Mouse (Mus musculus): ENCODE data around the gene Fgfr2.
"Not testable (repeated sequence)": the region's sequence is repeated elsewhere in the genome, so short reads cannot be mapped to it uniquely, and the experiment has no call there.

Gene Fgfr2

DNA sequence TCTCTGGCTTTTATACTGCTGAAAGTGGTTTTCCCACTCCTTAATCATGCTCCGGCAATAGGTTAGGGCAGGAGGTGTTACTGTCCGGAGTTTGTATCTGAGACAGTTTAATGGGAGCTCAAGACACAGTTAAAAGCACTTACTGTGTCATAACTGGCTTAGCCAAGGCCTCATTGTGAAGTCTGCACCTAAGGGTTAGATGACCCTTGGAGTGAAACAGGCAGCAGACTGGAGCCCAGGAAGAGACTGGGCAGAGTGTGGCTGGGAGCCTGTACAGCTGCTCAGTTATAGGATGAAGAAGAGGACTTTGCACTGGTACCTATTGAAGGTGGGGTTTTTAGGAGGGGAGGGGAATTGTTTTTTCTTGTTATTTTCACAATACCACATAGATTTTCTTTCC lies 1976.9 kb downstream of the Fgfr2 start, which contains the start of gene 4933402N03Rik:
TSS of gene 4933402N03Rik (minus strand) at position 101 of the 400 bp plus-strand sequence.
- no peak for DNase-seq (ENCODE audit: low read depth, low spot score)
- Histone ChIP-seq H3K27me3 (ENCODE audit: control insufficient read depth, insufficient read depth, low read length, poor library complexity, severe bottlenecking) (no peaks in the 10 kb centered on the region), H3K36me3 (ENCODE audit: control insufficient read depth, insufficient read depth, low read length, poor library complexity, severe bottlenecking) (no peaks in the 10 kb centered on the region)

DNA sequence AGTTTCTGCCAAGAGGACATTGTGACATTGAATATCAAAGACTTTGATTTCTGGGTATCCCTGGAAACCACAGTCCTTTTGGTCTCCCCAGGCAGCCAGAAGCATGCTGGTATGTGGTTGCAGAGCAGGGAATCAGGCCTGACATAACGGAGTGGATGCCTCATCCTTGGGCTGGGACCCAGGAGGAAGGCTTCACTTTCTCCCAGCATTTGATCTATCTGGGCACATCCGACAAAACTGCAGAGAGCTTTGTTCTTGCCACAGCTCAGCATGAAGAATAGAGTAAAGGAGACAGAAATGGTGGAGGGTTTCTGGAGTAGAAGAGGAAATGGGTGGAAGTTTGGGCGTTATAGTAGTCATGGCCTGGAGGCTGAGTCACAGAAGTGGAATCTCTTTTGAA lies 1990.0 kb downstream of the Fgfr2 start:
- H3K27me3 ChIP-seq (ENCODE audit: control insufficient read depth, insufficient read depth, low read length, poor library complexity, severe bottlenecking): no peaks in the 10 kb centered on the region
- DNase-seq (ENCODE audit: low read depth, low spot score): no peak
- H3K36me3 ChIP-seq (ENCODE audit: control insufficient read depth, insufficient read depth, low read length, poor library complexity, severe bottlenecking): no peaks in the 10 kb centered on the region

DNA sequence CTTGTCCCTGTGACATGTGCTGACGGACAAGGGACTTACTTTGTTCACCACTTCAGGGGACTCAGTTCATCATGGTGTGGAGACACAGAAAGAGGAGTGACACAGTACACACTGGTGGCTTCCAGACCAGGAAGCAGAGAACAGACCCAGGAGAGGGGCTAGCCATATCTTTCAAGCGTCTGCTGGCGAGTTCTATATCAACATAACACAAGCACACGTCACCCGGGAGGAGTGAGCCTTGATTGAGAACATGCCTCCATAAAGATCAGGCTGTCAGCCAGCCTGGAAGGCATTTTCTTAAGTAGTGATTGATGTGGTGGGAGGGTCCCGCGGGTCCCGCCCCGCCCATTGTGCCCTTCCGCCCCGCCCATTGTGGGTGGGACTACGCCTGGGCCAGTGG lies 1993.1 kb downstream of the Fgfr2 start:
- no peaks in the 10 kb centered on the region for H3K36me3 ChIP-seq (ENCODE audit: control insufficient read depth, insufficient read depth, low read length, poor library complexity, severe bottlenecking)
- no peaks in the 10 kb centered on the region for H3K27me3 ChIP-seq (ENCODE audit: control insufficient read depth, insufficient read depth, low read length, poor library complexity, severe bottlenecking)
- no peak for DNase-seq (ENCODE audit: low read depth, low spot score)

DNA sequence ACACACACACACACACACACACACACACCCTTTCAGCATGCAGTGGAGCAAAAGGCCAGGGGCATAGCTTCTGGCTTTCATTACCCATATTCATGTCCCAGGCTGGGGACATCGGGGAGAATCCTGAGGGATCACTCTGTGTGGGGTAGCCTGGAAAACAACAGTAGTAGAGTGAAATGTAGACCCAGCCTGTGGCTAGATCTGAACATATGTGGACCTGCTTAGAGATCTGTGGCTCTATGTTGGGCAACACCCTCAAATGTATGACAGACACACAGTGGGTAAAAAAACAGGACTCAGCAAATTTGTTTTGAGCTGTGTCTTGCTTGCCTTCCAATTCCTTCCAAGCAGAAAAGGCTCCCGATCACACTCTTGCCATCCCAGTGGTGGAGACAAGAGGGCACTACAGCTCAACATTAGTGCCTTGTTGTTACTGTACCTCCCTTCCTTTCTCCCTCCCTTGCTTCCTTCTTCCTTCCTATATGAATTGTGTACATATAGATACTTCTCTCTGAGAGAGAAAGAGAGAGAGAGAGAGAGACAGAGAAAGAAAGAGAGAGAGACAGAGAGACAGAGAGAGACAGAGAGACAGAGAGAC lies 2000.8 kb downstream of the Fgfr2 start:
- Histone ChIP-seq H3K36me3 (ENCODE audit: control insufficient read depth, insufficient read depth, low read length, poor library complexity, severe bottlenecking) (no peaks in the 10 kb centered on the region), H3K27me3 (ENCODE audit: control insufficient read depth, insufficient read depth, low read length, poor library complexity, severe bottlenecking) (no peaks in the 10 kb centered on the region)
- no peak for DNase-seq (ENCODE audit: low read depth, low spot score)

DNA sequence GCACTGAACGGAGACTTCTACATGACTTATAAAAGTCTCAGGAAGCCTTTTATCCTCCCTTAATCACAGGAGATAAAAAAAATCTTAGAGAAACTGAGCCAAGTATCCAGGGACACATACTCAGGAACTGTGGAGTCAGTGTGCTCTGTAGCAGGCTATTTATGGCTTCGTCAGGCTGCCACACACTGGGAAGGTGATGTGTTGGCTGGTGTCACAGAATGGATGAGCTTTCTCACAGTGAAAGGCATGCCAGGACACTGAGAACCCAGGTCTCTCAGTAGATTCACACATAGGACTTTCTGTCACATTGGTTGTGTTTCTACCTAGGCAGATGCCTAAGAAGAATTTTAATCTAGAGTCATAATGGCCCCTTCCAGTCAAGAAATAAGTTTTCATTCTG lies 2008.7 kb downstream of the Fgfr2 start:
- Histone ChIP-seq H3K36me3 (ENCODE audit: control insufficient read depth, insufficient read depth, low read length, poor library complexity, severe bottlenecking) (no peaks in the 10 kb centered on the region), H3K27me3 (ENCODE audit: control insufficient read depth, insufficient read depth, low read length, poor library complexity, severe bottlenecking) (no peaks in the 10 kb centered on the region)
- DNase-seq (ENCODE audit: low read depth, low spot score): no peak

DNA sequence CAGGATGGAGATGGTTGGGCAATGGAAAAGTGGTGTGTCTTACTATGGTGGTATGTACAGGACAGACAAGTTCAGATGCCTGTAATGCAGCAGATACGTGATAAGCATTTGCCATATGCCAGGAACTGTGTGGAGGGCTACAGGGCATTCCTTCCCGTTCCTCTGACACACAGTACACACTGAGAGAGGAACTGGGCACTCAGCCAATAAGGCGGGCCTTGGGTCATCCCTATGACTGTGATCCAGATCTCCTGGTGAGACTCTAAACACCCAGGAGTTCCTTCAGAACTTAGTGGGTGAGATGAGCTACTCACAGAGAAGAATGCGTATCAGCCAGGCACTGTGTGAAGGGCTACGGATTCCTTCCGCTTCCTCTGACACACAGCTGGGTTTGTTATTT lies 2009.5 kb downstream of the Fgfr2 start:
- no peak for DNase-seq (ENCODE audit: low read depth, low spot score)
- no peaks in the 10 kb centered on the region for H3K27me3 ChIP-seq (ENCODE audit: control insufficient read depth, insufficient read depth, low read length, poor library complexity, severe bottlenecking)
- no peaks in the 10 kb centered on the region for H3K36me3 ChIP-seq (ENCODE audit: control insufficient read depth, insufficient read depth, low read length, poor library complexity, severe bottlenecking)

DNA sequence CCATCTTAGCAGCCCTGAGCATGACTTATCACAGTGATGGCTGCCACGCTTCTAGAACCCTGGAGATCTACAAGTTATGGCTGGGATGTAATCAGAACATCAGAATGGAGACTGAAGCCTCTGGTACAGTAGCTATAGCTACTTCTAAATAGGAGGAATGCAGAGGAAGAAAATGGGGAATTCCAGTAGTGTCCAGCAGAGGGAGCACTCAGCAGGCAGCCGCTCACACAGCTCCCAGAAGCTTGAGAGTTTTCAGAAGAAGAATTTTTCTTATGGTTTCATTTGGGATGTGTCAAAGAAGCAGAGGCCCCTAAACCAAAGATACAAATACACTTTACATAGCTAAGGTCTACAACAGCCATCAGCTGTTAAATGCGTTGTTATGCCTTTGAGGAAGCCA lies 2010.7 kb downstream of the Fgfr2 start:
- peak; percentile 36 for DNase-seq (ENCODE audit: low read depth, low spot score)
- H3K27me3 ChIP-seq (ENCODE audit: control insufficient read depth, insufficient read depth, low read length, poor library complexity, severe bottlenecking): no peaks in the 10 kb centered on the region

DNA sequence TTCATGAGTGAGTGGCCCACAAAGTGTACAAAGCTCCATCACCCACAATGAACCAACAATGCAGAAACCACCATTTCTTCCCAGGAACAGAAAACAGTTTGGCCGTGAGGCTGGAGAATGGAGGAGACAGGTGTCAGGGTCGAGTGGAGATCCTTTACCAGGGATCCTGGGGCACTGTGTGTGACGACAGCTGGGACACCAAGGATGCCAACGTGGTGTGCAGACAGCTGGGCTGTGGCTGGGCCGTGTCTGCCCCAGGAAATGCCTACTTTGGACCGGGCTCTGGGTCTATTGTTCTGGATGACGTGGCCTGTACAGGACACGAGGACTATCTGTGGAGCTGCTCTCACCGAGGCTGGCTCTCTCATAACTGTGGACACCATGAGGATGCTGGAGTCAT lies 2040.7 kb downstream of the Fgfr2 start:
- not testable (repeated sequence) for H3K36me3 ChIP-seq (ENCODE audit: control insufficient read depth, insufficient read depth, low read length, poor library complexity, severe bottlenecking); H3K27me3 ChIP-seq (ENCODE audit: control insufficient read depth, insufficient read depth, low read length, poor library complexity, severe bottlenecking); DNase-seq (ENCODE audit: low read depth, low spot score)

More for the DNA sequence above, 2010.7 kb downstream of the Fgfr2 start:
- H3K36me3 ChIP-seq (ENCODE audit: control insufficient read depth, insufficient read depth, low read length, poor library complexity, severe bottlenecking): no peaks in the 10 kb centered on the region

DNA sequence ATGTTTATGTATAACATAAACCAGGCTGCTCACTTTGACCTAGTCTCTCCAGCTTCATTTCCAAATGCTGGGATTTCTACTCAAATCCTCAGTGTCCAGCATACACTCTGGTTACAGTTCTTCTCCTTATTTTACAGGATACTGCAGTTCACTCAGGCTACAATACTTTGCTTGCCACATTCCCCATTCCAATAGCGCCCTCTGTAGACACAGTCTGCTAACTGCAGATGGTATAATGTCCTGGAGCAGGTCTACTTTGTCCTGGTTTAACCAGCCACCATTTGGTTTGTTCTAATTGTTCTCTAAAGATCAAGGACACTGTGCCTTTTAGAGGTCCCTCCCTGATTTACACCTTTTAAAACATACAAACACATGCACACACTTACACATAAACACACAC lies 2047.2 kb downstream of the Fgfr2 start:
- Histone ChIP-seq H3K36me3 (ENCODE audit: control insufficient read depth, insufficient read depth, low read length, poor library complexity, severe bottlenecking) (no peaks in the 10 kb centered on the region), H3K27me3 (ENCODE audit: control insufficient read depth, insufficient read depth, low read length, poor library complexity, severe bottlenecking) (no peaks in the 10 kb centered on the region)
- DNase-seq (ENCODE audit: low read depth, low spot score): no peak

DNA sequence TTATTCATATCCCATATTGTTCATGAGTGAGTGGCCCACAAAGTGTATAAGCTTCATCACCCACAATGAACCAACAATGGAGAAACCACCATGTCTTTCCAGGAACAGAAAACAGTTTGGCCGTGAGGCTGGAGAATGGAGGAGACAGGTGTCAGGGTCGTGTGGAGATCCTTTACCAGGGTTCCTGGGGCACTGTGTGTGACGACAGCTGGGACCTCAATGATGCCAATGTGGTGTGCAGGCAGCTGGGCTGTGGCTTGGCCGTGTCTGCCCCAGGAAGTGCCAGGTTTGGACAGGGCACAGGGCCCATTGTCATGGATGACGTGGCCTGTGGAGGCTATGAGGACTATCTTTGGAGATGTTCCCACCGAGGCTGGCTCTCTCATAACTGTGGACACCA lies 2049.1 kb downstream of the Fgfr2 start:
- H3K36me3 ChIP-seq (ENCODE audit: control insufficient read depth, insufficient read depth, low read length, poor library complexity, severe bottlenecking); DNase-seq (ENCODE audit: low read depth, low spot score); H3K27me3 ChIP-seq (ENCODE audit: control insufficient read depth, insufficient read depth, low read length, poor library complexity, severe bottlenecking): not testable (repeated sequence)

DNA sequence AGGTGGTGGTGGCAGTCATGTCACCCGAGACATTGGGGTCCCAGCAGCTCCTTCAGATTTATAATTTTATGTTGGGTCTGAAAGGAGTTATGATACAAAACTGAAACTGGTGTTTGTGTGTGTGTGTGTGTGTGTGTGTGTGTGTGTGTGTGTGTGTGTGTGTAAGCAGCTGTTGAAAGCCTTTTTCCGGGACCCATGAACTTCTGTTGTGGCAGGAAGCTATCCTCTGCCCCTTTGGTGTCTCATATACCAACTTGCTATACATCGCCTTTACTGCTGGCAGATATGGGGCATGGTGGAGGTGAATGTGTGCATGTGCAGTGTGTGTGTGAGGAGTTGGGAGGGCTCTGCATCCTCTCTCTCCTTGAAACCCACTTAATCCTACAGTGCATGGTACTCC lies 2049.7 kb downstream of the Fgfr2 start:
- DNase-seq (ENCODE audit: low read depth, low spot score); H3K36me3 ChIP-seq (ENCODE audit: control insufficient read depth, insufficient read depth, low read length, poor library complexity, severe bottlenecking); H3K27me3 ChIP-seq (ENCODE audit: control insufficient read depth, insufficient read depth, low read length, poor library complexity, severe bottlenecking): not testable (repeated sequence)

DNA sequence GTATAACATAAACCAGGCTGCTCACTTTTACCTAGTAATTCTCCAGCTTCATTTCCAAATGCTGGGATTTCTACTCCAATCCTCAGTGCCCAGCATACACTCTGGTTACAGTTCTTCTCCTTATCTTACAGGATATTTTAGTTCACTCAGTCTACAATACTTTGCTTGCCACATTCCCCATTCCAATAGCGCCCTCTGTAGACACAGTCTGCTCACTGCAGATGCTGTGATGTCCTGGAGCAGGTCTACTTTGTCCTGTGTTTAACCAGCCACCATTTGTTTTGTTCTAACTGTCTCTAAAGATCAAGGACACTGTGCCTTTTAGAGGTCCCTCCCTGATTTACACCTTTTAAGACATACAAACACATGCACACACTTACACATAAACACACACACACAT lies 2055.0 kb downstream of the Fgfr2 start:
- H3K27me3 ChIP-seq (ENCODE audit: control insufficient read depth, insufficient read depth, low read length, poor library complexity, severe bottlenecking); DNase-seq (ENCODE audit: low read depth, low spot score); H3K36me3 ChIP-seq (ENCODE audit: control insufficient read depth, insufficient read depth, low read length, poor library complexity, severe bottlenecking): not testable (repeated sequence)

DNA sequence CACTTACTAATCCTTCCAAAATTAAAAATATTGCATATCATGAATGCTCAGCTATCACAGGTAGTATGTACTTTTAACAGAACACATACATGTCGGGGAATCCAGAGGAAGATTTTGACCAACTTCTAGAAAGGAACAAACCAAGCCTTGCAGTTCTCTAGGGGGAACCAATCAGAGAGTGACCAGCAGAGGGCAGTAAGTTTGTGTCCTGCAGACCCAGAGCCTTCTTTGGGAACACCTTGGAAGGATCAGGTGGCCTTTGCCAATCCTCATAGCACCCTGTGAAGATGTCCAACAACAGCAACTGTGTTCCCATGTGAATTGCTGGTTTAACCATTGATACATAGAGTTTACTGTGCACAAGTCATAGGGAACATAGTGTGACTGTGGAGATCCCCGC lies 2060.6 kb downstream of the Fgfr2 start:
- H3K36me3 ChIP-seq (ENCODE audit: control insufficient read depth, insufficient read depth, low read length, poor library complexity, severe bottlenecking): no peaks in the 10 kb centered on the region
- H3K27me3 ChIP-seq (ENCODE audit: control insufficient read depth, insufficient read depth, low read length, poor library complexity, severe bottlenecking): no peaks in the 10 kb centered on the region
- DNase-seq (ENCODE audit: low read depth, low spot score): no peak

DNA sequence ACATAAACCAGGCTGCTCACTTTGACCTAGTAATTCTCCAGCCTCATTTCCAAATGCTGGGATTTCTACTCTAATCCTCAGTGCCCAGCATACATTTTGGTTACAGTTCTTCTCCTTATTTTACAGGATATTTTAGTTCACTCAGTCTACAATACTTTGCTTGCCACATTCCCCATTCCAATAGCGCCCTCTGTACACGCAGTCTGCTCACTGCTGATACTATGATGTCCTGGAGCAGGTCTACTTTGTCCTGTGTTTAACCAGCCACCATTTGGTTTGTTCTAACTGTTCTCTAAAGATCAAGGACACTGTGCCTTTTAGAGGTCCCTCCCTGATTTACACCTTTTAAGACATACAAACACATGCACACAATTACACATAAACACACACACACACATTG lies 2063.3 kb downstream of the Fgfr2 start:
- H3K27me3 ChIP-seq (ENCODE audit: control insufficient read depth, insufficient read depth, low read length, poor library complexity, severe bottlenecking); DNase-seq (ENCODE audit: low read depth, low spot score); H3K36me3 ChIP-seq (ENCODE audit: control insufficient read depth, insufficient read depth, low read length, poor library complexity, severe bottlenecking): not testable (repeated sequence)

DNA sequence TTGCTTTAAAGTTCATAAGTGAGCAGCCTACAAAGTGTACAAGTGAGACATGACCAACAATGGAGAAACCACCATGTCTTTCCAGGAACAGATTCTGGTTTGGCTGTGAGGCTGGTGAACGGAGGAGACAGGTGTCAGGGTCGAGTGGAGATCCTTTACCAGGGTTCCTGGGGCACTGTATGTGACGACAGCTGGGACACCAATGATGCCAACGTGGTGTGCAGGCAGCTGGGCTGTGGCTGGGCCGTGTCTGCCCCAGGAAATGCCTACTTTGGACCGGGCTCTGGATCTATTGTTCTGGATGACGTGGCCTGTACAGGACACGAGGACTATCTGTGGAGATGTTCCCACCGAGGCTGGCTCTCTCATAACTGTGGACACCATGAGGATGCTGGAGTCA lies 2065.2 kb downstream of the Fgfr2 start:
- not testable (repeated sequence) for H3K36me3 ChIP-seq (ENCODE audit: control insufficient read depth, insufficient read depth, low read length, poor library complexity, severe bottlenecking); DNase-seq (ENCODE audit: low read depth, low spot score); H3K27me3 ChIP-seq (ENCODE audit: control insufficient read depth, insufficient read depth, low read length, poor library complexity, severe bottlenecking)

DNA sequence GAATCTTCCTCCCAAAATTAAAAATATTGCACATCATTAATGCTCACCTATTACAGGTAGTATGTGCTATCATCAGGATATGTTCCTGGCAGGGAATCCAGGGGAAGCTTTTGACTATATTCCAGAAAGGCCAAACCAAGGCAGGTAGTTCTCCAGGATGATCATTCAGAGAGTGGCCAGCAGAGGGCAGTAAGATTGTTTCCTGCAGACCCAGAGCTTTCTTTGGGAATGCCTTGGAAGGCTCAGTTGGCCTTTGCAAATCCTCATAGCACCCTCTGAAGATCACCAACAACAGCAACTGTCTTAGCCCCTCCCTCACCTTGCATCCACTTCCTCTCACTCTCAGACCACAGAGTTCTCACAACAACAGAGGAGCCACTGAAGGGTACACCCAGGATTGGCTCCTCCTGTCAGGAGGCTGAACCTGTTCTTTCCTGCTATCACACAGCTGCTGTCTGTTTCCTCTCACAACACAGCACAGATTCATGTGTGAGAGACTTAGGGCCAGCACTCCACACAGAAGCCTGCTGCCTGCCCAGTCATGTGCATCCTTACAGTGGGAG lies 2068.3 kb downstream of the Fgfr2 start:
- H3K27me3 ChIP-seq (ENCODE audit: control insufficient read depth, insufficient read depth, low read length, poor library complexity, severe bottlenecking): no peaks in the 10 kb centered on the region
- DNase-seq (ENCODE audit: low read depth, low spot score): peak; percentile 3

More for the DNA sequence above, 2068.3 kb downstream of the Fgfr2 start:
- H3K36me3 ChIP-seq (ENCODE audit: control insufficient read depth, insufficient read depth, low read length, poor library complexity, severe bottlenecking): no peaks in the 10 kb centered on the region
